Mouse (Mus musculus) stomach, adult 2 months (tissue): Measurements from ENCODE around the gene Golt1a. TPM values are rescaled to one million over a fixed set of nuclear protein-coding genes. Genes with fewer than 3 reads are reported as not detected.

Experiments used
- polyA plus RNA-seq: library from polyadenylated mRNA; depleted of rRNA; stranded (reverse); fragments of >200 nt; gene quantifications from 2 replicates; pipeline ENCODE4 v1.2.3, GENCODE M21; 2012; rRNA removed

The Golt1a gene
- polyA plus RNA-seq = 1.1 and 2.2 TPM in 2 replicates

GRCm38 (mm10) chr1:133309652-133310267, at the start of gene Golt1a:
Gene Golt1a (plus strand): TSS chr1:133309800.

GRCm38 (mm10) chr1:133321267-133321925, 11.8 kb downstream of the Golt1a start, which contains the start of gene Kiss1:
Gene Kiss1 (plus strand): TSS chr1:133321875.

GRCm38 (mm10) chr1:133350210-133350609, 40.6 kb downstream of the Golt1a start, which contains the start of gene Ren1:
Gene Ren1 (plus strand): TSS chr1:133350510.

GRCm38 (mm10) chr1:133363276-133364021, 53.8 kb downstream of the Golt1a start, which contains the start of gene Etnk2:
Gene Etnk2 (plus strand): TSS chr1:133363572.

Other genes starting within 250 kb of the Golt1a start
- gene Ppp1r15b, start 178.7 kb upstream of the Golt1a start, polyA plus RNA-seq = 13.8 and 17.5 TPM in 2 replicates
- gene Plekha6, start 145.6 kb upstream of the Golt1a start, polyA plus RNA-seq = 37.2 and 46.6 TPM in 2 replicates
- gene Kiss1, start 12.1 kb downstream of the Golt1a start, polyA plus RNA-seq = not detected in 2 replicates
- gene Ren1, start 40.7 kb downstream of the Golt1a start, polyA plus RNA-seq = 2.1 and 2.3 TPM in 2 replicates
- gene Etnk2, start 53.8 kb downstream of the Golt1a start, polyA plus RNA-seq = 7.1 and 7.3 TPM in 2 replicates
- 27.3 and 30.8 TPM in 2 replicates for gene Sox13, start 114.6 kb downstream of the Golt1a start, polyA plus RNA-seq